In genomic region chr6:147117764-147118163, GRCm38 (mm10) we compare ENCODE assay signal across 24 mouse cellular contexts. TPM values are rescaled to one million over a fixed set of nuclear protein-coding genes. Genes with fewer than 3 reads are reported as not detected.
"Had no signal": no experiment of that assay in that cellular context is flagged by ENCODE, and none has a peak within 500 bp of the region (broad histone marks: within the 10 kb centered on the region; RNA-seq: fewer than 3 reads in every experiment).

No protein-coding gene starts in this region.

- ATAC-seq: midbrain, embryonic 13.5 days; midbrain, embryonic 16.5 days had no signal

- H3K4me3 ChIP-seq: layer of hippocampus, adult 2 months; left cerebral cortex, adult 2 months; liver, embryonic 13.5 days; midbrain, embryonic 13.5 days; myocyte; neural tube, embryonic 13.5 days; stomach, embryonic 15.5 days had no signal

- H3K9me3 ChIP-seq: liver, embryonic 13.5 days; midbrain, embryonic 13.5 days; neural tube, embryonic 13.5 days; stomach, embryonic 15.5 days had no signal

- H3K4me2 ChIP-seq: liver, embryonic 13.5 days; midbrain, embryonic 13.5 days; neural tube, embryonic 13.5 days; stomach, embryonic 15.5 days had no signal

- H3K27me3 ChIP-seq: liver, embryonic 13.5 days; midbrain, embryonic 13.5 days; neural tube, embryonic 13.5 days; stomach, embryonic 15.5 days had no signal

- H3K27ac ChIP-seq: kidney, postnatal 0 days; layer of hippocampus, adult 2 months; left cerebral cortex, adult 2 months; liver, embryonic 13.5 days; midbrain, embryonic 13.5 days; neural tube, embryonic 13.5 days; stomach, embryonic 15.5 days had no signal

- H3K36me3 ChIP-seq: liver, embryonic 13.5 days; neural tube, embryonic 13.5 days; stomach, embryonic 15.5 days had no signal

- H3K9ac ChIP-seq: liver, embryonic 13.5 days; midbrain, embryonic 13.5 days; neural tube, embryonic 13.5 days; stomach, embryonic 15.5 days had no signal

- DNase-seq: kidney, postnatal 25 days; layer of hippocampus, adult 9-11 months; liver, embryonic 13.5 days; lung, adult 2 months; lung, postnatal 14 days; lung, postnatal 4 days; retina, postnatal 1 day; right cerebral cortex, postnatal 25 days; spleen, adult 18-20 months; thymus, adult 18-20 months; thymus, postnatal 36 days had no signal

- H3K4me1 ChIP-seq: liver, embryonic 13.5 days; midbrain, embryonic 13.5 days; neural tube, embryonic 13.5 days; stomach, embryonic 15.5 days had no signal

RNA-seq across cellular contexts. Expression of gene Mansc4, which starts 30.9 kb away (rescaled TPM):
- total RNA-seq: left cerebral cortex, adult 2 months; megakaryocyte progenitor cell, adult 5-6 weeks; megakaryocyte-erythroid progenitor cell, adult 5-6 weeks; monocyte, adult 5-6 weeks; neutrophil, adult 5-6 weeks had no signal
- polyA plus RNA-seq: liver, embryonic 13.5 days; liver, embryonic 16.5 days had no signal
